Mouse (Mus musculus) lung, postnatal 25 days (tissue): ENCODE measurements around the gene Sgsm1.

Experiments
- DNase-seq: peaks from one replicate; pipeline ENCODE4 v3.0.0; 2022; ENCODE audit warnings: low spot score

Sgsm1 gene

DNA sequence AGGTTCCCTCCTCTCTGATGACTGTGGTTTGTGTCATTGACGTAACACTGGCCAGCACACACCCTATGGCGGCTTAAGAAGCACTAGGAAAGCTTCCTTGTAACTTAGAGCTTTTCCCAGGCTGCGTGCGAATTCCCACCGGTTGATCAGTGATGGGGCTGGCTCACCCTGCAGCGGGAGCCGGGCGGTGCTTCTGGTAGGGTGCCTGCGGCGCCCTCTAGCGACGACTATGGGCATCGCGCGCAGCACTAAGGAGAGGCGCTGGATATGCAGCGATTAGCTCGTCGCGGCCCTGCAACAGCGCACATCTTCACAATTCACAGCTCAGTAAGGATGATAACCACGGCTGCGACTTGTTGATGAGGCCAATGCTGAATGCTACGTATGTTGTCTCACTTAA is 3.4 kb upstream of the Sgsm1 start:
- DNase-seq = peak; percentile 57

DNA sequence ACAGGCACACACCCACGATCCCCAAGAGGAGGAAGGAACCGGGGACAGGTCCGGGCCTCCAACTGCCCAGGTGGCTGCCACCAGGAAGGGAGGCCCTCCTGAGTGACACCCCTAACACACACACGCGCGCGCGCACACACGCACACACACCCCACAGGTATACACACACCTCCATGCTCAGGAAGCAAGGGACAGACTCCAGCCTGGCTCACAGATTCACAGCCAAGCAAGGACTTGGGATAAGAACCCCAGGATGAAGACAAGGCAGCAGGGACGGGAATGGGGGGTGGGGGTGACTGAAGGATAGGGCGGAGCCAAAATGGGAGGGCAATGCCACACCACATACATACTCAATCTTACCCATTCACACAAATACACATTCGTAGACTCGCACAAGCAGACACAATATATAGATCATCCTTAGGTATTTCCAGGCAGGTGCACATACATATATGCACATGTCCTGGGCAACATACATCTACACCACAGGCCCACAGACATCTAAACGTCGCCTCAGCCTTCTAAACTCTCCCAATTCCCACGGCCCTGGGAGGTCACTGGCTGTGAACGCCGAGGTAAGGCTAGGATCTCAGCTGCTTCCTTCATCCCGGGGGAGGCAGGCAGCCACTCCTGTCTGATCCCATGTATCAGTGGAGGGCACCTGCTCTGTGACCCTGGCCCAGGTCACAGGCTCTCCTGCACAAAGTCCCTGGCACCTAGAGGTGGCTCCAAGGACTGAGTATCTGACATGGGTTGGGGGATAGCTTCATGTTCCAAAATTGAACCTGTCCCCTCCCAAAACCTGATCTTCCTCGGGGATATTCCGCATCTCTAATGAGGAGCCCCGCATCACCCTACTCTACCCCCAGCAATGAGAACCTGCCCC is 852 bp downstream of the Sgsm1 start:
- no peak for DNase-seq

DNA sequence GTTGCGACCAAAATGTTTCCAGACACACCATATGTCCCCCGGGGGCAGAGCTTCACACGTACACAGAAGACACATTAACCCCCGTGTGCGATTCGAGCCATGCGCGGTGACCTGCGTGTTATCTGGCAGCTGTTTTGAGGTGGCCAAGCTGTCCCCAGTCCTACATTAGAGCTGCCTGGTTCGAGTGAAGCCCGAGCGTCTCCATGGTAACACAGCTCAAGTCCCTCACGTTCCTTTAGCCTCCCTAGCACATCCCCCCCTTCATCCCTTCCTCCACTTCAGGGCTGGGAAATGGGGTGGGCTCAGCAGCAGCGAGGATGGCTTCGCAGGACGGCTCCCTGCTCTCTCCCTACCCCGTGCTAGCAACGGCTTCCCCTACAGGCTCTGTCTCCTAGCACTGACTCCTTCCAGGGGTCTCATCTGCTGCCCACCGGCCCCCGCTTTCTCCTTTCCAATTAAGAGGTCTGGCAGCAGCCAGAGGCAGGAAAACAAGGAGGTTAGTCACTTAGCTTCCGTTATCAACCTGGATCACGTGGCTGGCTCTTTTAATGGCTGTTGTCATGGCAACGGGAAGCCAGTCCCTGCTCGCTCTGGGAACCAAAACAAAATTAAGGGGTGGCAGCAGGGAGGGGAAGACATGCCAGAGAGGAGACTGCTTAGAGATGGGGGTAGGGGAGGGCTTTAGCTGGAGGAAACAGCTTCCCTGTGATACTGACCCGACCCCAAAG is 3.7 kb downstream of the Sgsm1 start:
- DNase-seq = peak; percentile 10

DNA sequence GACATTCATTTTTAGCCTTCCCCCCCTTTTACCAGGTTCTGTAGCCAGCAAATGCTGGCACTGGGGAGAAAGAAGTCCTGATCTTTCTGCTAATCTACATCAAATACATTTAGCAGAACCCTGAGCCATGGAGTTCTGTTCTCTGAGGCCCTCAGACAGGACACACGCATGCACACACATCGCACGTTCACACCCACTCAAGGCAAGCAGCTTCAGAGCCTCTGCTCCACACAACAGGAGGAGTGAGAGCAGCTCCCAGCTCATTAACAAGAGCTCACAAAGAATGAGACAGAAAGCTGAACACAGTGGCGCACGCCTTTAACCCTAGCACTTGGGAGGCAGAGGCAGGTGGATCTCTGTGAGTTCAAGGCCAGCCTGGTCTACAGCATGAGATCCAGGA is 6.1 kb downstream of the Sgsm1 start:
- DNase-seq = no peak

DNA sequence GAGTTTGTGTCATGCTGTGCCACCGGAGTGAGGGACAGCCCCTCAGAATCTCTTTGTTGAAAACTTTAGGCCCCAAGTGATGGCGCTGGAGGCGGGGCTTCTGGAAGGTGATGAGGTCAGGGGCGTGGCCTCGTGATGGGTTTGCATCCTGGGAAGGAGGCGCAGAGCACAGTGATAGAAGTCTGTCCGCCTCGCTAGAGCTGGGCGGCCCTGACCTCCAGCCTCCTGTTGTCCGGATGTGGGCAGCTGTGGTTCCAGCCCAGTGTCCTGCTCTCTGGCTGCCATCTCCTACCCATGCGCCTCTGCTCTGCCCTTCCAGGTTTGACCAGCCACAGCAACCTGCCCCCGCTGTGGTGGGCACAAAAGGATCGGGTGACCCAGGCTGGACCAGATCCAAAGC is 8.7 kb downstream of the Sgsm1 start:
- DNase-seq = no peak

DNA sequence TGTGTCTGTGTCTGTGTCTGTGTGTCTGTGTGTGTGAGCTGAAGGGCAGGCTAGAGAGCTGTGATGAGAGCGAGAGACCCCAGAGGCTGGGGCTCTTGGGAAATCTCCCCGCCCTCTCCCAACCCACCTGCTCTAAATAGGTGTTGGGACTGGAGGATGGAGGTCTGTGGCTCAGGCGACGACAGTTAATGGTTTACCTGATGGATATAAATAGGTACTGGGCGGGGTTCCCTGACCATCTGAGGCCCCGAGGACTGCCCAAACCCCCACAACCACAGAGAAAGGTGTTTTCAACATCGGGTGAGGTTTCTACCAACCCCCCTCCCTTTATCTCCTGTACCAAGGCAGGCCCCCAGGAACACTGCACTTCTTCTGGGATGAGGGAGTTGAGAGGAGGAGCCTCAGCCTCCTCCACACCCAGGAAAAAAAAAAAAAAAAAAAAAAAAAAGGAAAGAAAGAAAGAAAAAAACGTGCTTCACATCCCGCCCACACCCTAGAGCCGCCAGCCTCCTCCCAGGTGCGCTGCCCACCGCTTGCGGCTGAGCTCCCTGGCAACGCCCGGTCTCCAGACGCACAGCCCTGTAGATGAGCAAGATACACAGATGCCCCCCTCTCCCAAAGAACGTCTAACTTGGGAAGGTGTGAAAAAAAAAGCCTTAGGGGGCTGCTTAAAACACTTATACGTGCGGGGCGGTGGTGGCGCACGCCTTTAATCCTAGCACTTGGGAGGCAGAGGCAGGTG is 10.3 kb downstream of the Sgsm1 start:
- no peak for DNase-seq

DNA sequence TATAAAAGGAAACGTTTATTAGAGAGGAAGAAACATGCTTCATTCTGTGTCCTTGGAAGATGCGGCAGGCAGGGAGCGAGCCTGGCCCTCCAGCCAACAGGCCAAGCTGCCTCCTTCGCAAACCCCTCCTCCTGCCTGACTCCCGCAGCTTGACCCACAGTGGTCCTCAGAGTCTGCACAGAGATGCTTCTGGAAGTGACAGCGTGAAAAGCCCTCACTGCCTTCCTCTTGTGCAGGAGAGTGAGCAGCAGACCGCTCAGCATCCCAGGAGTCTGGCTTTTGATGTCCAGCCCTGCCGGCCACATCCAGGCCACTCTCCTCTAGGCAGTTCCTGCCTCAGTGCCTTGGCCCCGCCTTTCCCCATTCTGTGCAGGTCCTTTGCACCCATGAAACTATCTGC is 11.2 kb downstream of the Sgsm1 start:
- no peak for DNase-seq

DNA sequence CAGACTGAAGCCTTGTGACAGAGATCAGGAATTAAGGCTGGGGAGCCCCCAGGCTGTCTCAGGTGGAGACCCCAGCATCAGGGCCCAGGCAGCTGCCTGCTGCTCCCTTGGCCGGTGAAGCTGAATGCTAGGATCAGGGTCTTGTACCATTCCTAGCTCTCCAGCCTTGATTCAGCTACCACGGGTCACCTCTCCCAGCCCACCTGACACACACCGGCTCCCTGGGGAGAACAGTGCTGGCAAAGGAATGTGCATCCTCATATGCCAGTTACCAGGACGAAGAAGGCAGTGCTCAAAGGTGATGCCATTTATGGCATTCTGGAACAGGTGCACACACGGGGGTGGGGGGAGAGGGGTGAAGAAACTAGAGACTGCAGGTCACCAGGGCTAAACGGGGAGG is 11.8 kb downstream of the Sgsm1 start:
- DNase-seq = no peak

DNA sequence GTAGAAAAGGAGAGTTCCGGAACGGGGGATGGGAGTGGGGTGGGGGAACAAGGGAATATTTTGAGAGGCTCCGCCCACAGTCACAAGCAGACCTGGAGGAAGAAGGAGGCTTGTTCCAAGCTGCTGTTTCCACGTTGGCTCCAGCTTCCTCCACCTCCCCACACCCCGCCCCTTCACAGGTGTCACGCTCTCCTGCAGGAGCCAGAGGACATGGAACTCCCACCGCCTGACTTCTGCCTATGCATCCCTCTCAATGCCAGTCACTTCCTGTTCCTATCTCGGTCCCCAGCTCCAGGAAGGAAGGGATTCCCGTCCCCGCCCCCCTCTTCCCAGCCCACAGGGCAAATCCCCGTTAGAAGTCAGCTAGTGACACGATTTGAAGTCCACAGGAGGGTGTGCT is 12.5 kb downstream of the Sgsm1 start:
- DNase-seq = no peak

DNA sequence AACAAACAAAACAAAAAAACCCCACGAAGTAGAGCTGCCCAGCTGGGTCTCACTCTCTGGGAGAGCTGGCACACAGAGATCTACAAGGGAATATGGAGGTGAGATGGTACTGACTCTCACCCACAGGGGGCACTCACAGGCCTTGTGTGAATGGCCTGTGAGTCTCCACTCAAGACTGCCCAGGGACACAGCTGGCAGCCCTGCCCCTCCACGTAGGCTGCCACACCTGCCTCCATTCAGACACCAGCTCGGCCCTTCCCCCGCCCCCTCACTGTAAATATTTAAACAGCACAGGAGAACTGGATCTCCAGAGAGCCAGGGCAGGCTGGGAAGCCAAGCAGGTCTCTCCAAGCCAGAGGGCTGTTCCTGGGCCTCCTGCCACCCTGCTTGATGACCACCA is 14.8 kb downstream of the Sgsm1 start:
- peak; percentile 87 for DNase-seq

DNA sequence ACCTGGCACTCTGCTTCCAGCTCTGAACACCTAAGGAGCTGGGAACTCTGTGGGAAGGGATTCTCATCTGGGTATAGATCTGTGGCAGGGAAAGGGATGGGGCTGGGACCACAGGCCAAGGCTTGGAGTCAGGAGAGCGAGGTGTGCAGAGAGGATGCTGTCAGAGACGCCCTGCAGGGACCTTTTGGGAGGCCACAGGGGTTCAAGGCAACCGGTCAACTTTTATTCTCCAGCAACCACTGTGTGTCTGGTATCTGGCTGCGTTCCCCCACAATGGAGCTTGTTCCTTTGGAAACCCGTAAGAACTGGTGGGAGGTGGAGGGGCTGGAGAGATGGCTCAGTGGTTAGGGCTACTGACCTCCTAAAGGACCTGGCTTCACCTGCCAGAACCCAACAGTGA is 16.0 kb downstream of the Sgsm1 start:
- DNase-seq = no peak

DNA sequence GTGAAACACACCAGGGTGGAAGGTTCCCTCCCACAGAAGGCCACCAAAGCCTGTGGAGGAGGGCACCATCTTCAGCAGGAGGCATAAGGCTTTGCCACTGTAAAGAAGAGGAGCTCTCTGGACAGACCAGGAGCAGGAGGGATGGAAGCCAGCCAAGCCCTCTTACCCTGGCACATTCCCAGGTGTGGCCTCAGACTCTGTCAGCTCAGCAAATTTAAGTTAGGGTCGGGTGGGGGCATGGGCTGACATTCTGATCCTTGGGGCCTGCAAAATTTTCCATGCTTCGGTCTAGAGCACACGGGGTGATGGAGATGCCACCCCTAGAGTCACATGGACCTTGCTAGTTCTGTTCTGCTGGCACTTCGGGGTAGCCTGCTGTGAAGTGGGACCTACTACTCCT is 17.1 kb downstream of the Sgsm1 start:
- no peak for DNase-seq

DNA sequence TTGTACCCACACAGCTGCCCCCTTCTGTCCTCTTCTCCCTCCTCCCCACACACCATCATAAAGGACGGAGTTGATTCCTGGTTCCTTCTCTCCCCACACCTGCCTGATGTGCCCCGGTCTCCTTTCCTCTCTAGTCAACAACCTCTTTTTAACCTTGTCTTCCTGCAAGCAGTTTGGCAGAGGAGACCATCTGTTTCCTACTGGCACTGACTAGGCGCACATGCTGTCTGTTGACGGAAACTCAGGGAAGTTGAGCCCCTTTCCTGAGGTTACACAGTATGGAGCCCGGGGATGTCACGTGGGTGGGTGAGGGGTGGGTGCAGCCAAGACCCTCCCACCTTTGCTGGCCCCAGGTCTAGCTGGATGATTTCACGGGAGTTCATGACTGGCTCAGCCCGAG is 17.8 kb downstream of the Sgsm1 start:
- no peak for DNase-seq

DNA sequence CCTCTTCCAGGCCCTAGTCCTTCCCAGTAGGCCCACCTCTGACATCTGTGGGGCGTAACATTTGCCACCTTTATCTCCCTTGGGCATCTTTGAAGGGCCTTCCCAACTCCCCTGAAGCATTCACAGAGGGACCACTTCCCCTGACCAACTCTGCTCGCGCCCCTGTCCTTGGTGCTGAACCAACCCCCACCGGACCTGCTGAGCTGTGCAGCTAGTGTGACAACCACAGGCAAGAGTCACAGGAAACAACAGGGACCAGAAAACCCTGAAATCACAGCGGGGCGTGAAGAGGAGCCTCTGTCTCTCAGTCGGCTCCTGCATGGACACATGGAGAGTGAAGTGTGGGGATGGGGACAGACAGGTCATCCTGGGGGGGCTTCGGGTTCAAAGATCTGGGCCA is 18.4 kb downstream of the Sgsm1 start:
- no peak for DNase-seq

DNA sequence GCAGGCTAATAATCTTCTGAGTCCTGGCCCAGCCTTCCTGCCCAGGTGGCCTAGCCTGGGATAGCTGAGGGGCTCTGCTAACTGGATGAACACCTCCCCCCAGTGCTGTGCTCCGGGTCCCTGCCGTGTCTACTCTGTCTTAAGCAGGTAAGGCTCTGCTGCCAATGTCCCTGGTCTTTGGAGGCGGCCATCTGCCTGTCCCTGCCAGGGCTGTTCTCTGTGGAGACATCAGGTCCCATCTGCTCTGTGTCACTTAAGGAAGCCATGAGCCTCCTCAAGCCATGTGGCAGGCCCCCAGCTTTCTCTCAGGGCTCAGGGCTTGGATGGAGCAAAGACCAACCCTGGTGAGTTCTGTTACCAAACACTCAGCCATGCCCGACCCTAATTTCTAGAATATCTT is 19.5 kb downstream of the Sgsm1 start:
- no peak for DNase-seq

DNA sequence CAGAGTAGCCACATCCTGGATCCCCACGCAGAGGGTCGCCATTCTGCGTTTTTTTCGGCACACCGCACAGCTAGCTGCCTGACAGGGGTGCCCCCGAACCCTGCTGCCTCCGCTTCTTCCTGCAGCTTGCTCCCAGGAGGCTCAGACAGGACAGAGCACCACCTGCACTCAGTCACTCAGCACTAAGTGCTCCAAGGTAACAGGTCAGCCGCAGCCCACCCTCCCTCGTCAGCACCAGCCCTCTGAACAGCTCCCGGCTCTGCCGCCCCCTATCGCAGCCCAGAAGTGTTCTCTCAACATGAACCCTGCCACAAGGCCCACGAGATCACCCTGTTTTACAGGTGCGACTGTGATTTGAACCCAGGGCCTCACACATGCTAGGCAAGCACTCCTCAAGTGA is 20.4 kb downstream of the Sgsm1 start:
- no peak for DNase-seq

DNA sequence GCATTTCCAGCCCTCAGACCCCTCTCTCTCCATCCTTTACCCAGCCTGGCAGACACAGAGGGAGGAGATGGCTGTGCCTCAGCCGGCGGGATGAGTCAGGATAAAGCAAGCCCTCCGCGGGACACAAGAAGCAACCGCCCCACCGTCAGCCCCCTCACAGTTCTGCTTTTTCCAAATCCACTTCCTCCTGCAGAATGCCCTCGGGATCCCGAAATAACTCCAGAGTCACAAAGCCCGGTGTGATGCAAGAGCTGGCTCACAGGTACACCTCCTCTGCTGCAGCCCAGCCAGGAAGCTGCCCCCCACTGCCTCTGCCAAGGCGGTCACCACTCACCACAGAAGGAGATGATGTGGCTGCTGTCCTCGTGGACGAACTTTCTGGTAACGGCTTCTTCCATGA is 22.1 kb downstream of the Sgsm1 start:
- no peak for DNase-seq

DNA sequence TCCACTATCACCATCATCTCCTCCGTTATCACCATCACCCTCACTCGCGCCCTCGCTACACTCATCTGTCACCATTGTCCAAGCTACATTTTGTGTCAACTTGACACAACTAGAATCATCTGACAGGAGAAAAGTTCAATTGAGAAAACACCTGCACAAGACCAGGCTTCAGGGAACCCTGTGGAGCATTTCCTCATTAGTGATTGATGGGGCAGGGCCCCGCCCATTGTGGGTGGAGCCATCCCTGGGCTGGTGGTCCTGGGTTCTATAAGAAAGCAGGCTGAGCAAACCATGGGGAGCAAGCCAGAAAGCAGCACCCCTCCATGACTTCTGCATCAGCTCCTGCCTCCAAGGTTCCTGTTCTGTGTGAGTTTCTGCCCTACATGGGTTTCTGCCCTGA is 22.8 kb downstream of the Sgsm1 start:
- no peak for DNase-seq

DNA sequence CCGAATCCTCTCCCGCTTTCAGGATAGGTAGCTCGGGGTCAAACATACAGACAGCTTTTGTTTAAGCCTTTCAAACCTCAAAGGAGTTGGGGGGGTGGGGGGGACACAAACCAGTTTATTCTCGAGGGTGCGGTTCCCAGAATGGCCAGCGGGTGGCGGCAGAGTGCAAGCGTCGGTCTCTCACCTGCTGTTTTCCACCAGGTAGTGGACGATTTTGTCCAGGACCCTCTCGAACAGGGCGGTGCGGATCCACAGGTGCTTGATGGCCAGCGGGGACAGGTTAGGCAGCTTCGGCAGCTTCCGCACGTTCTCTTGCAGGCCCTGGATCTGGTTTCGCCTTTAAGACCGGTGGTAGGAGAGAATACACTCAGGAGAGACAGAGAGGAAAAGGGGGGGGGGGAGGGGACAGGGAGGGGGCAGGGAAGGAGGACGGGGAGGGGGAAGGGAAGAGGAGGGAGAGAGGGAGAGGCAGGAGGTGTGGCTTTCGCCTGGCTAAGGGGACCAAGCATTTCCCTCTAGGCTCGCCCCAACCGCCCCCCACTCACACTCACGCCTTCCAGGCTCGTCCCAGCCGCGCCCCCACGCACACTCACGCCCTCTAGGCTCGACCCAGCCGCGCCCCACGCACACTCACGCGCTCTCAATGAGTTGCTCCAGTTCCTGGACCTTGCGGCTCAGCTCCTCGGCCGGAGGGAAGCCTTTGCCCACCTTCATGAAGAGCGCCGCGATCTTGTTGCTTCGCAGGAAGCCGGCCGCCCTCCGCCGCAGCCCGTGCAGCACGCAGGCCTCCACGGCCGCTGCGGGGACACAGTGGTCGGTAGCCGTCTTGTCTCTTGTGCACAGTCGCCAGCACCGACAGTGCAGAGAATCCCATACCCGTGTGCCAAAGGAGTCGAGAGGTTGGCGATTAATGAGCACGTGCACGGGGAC is 23.7 kb downstream of the Sgsm1 start:
- peak; percentile 68 for DNase-seq

DNA sequence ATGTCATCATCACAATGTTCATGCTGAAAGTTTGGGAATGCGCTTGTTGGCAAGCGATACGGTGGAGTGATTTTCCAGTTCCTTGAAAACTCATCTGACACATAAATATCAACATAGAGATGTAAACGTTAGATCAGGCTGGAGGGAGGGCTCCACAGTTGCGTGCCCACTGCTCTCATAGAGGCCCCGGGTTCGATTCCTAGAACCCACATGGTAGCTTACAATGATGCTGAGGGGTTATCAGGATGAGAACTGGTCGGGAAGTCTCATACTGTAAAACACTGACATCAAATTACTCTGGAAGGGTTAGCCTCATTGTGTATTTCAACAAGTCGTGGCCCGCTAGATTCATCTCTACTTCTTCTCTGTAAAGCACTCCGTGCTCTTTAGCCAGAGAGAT is 24.5 kb downstream of the Sgsm1 start:
- DNase-seq = no peak

DNA sequence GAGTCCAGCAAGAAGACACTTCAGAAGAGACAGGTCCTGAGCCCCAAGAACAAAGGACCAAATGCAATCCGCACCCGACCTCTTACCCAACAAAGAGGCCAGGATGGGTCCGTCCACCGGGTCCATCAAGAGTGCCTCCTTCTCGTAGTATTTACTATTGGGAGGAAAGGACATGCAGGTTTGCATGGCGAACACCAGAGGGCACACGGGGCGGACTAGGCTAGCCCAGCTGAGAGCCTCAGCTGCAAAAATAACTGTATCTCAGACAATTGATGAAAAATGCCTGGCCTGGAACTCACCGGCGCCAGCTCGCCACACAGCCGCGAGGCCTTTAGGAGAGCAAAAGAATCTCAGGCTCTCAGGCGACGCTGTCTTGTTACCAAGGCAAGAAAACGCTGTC is 25.0 kb downstream of the Sgsm1 start:
- no peak for DNase-seq

DNA sequence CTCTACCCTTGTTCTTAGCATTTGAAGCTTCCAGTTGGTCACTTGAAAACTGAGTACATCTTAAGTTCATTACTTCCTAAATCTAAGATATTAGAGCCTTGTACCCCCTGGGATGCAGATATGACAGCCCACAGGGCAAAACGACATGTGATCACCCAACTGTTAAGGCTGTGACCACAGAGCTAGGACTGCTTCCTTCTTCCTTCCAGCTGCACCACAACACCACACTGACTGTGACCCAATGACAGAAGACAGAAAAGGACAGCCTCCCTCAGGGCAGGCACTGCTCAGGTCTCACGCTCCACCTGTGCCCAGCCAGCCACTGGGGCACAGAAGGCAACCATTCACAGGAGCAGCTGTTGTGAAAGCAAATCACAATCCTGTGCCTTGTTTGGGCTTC is 26.9 kb downstream of the Sgsm1 start:
- DNase-seq = no peak
